Mouse (Mus musculus) small intestine, adult 2 months (tissue): ENCODE results near the gene Dusp12. TPM values are rescaled to one million over a fixed set of nuclear protein-coding genes. Genes with fewer than 3 reads are reported as not detected.

Experiments used
- H3K27ac ChIP-seq: fragments of 200-500 bp; 2 replicates; pipeline ENCODE4 v1.5.1; 2012; ENCODE audit warnings: low read depth, low read length, control low read depth, inconsistent platforms; ENCODE audit not compliant: insufficient read depth
- H3K27me3 ChIP-seq: fragments of 200-500 bp; 2 replicates; pipeline ENCODE4 v1.6.1; 2012; ENCODE audit warnings: mild to moderate bottlenecking, moderate library complexity, low read length, inconsistent platforms; ENCODE audit not compliant: control insufficient read depth, insufficient read depth
- H3K36me3 ChIP-seq: fragments of 200-500 bp; 2 replicates; pipeline ENCODE4 v1.6.1; 2012; ENCODE audit warnings: mild to moderate bottlenecking, low read length, control low read depth, inconsistent platforms; ENCODE audit not compliant: control insufficient read depth, insufficient read depth
- H3K4me1 ChIP-seq: fragments of 200-500 bp; 2 replicates; pipeline ENCODE4 v1.6.1; 2012; ENCODE audit warnings: low read length, inconsistent platforms, mixed read lengths; ENCODE audit not compliant: control insufficient read depth, insufficient read depth, insufficient read length
- H3K4me3 ChIP-seq: fragments of 200-500 bp; 2 replicates; pipeline ENCODE4 v1.5.1; 2012; ENCODE audit warnings: low read depth, mild to moderate bottlenecking, control low read depth, inconsistent platforms, low read length, moderate library complexity
- CTCF ChIP-seq: fragments of 200-500 bp; IDR thresholded peaks from 2 replicates; pipeline ENCODE4 v1.5.1; 2012; ENCODE audit warnings: low read depth, mild to moderate bottlenecking, control low read depth, inconsistent platforms, low read length, moderate library complexity, mixed read lengths; ENCODE audit not compliant: insufficient replicate concordance, insufficient read length; ENCODE audit errors: extremely low read depth
- POLR2A ChIP-seq: fragments of 200-500 bp; IDR thresholded peaks from 2 replicates; pipeline ENCODE4 v1.6.1; 2012; ENCODE audit warnings: low read depth, mild to moderate bottlenecking, control low read depth, inconsistent platforms, low read length, moderate library complexity
- WGBS: fragments of 180-500 bp; shearing (Covaris S2); methylation state at CpG from one replicate; pipeline ENCODE4 v1.1.7; 2018; 5-methylcytosine and 5-hydroxymethylcytosine counted together
- polyA plus RNA-seq: library from polyadenylated mRNA; depleted of rRNA; stranded (reverse); fragments of >200 nt; gene quantifications from 2 replicates; pipeline ENCODE4 v1.2.3, GENCODE M21; 2012

Dusp12 gene
- polyA plus RNA-seq, 1 experiment, result 8.0 TPM

GRCm38 (mm10) chr1:170898413-170899075 lies 13.2 kb upstream of the Dusp12 start:
- Histone ChIP-seq H3K36me3 (no peaks in the 10 kb centered on the region), H3K4me1 (peaks cover 9% of the 10 kb centered on the region; the same call in 1 of the 2 replicates), H3K27ac (peak overlapping the region; percentile 67), H3K4me3 (no peak overlapping the region), H3K27me3 (no peaks in the 10 kb centered on the region)
- 31% methylated on average over 16 of the region's 16 CpGs for WGBS
- no peak for TF ChIP-seq CTCF
- TF ChIP-seq POLR2A, result no peak

GRCm38 (mm10) chr1:170896651-170897281 lies 11.4 kb upstream of the Dusp12 start:
- no peaks in the 10 kb centered on the region for H3K27me3 ChIP-seq
- peaks cover 10% of the 10 kb centered on the region; the same call in 1 of the 2 replicates for H3K4me1 ChIP-seq
- 72% methylated on average over 5 of the region's 5 CpGs for WGBS
- H3K36me3 ChIP-seq, result no peaks in the 10 kb centered on the region
- TF ChIP-seq CTCF (no peak), POLR2A (no peak)
- H3K27ac ChIP-seq, result no peak overlapping the region
- no peak overlapping the region for H3K4me3 ChIP-seq

- no peak overlapping the region for H3K27ac ChIP-seq
- H3K36me3 ChIP-seq, result no peaks in the 10 kb centered on the region
- H3K27me3 ChIP-seq, result no peaks in the 10 kb centered on the region
- H3K4me3 ChIP-seq, result no peak overlapping the region
- WGBS, result 58% methylated on average over 9 of the region's 9 CpGs
- peaks cover 7% of the 10 kb centered on the region; the same call in 1 of the 2 replicates for H3K4me1 ChIP-seq
- TF ChIP-seq CTCF (no peak), POLR2A (no peak)
Observed at GRCm38 (mm10) chr1:170894603-170895602, 9.6 kb upstream of the Dusp12 start.

GRCm38 (mm10) chr1:170892279-170892678 lies 6.9 kb upstream of the Dusp12 start:
- TF ChIP-seq CTCF, result no peak
- no peak for TF ChIP-seq POLR2A
- no peaks in the 10 kb centered on the region for H3K27me3 ChIP-seq
- no peaks in the 10 kb centered on the region for H3K36me3 ChIP-seq
- H3K27ac ChIP-seq, result no peak overlapping the region
- H3K4me3 ChIP-seq, result no peak overlapping the region
- H3K4me1 ChIP-seq, result peaks cover 4% of the 10 kb centered on the region; the same call in 1 of the 2 replicates
- 62% methylated on average over 1 of the region's 1 CpGs for WGBS

GRCm38 (mm10) chr1:170891646-170892045 lies 6.3 kb upstream of the Dusp12 start:
- Histone ChIP-seq H3K4me1 (peaks cover 4% of the 10 kb centered on the region; the same call in 1 of the 2 replicates), H3K4me3 (no peak overlapping the region), H3K36me3 (no peaks in the 10 kb centered on the region), H3K27me3 (no peaks in the 10 kb centered on the region), H3K27ac (no peak overlapping the region)
- TF ChIP-seq CTCF, result no peak
- no peak for TF ChIP-seq POLR2A
- WGBS, result 87% methylated on average over 2 of the region's 2 CpGs

GRCm38 (mm10) chr1:170889310-170889709 lies 4.0 kb upstream of the Dusp12 start:
- Histone ChIP-seq H3K27me3 (no peaks in the 10 kb centered on the region), H3K36me3 (no peaks in the 10 kb centered on the region), H3K4me3 (no peak overlapping the region), H3K4me1 (peaks cover 3% of the 10 kb centered on the region; the same call in 1 of the 2 replicates), H3K27ac (no peak overlapping the region)
- 89% methylated on average over 4 of the region's 4 CpGs for WGBS
- TF ChIP-seq CTCF, result no peak
- TF ChIP-seq POLR2A, result no peak
